Mouse (Mus musculus): ENCODE measurements around the gene Ifi27. TPM values are rescaled to one million over a fixed set of nuclear protein-coding genes. Genes with fewer than 3 reads are reported as not detected.
A peak's percentile ranks its signal among the peaks of the same experiment; 100 is the strongest.
"Not testable (repeated sequence)": the region's sequence is repeated elsewhere in the genome, so short reads cannot be mapped to it uniquely, and the experiment has no call there.

The Ifi27 gene
- 32.3 and 56.2 TPM in 2 replicates for total RNA-seq (2017)

- ATAC-seq (replicated peaks; ENCODE audit: low read depth, poor library complexity, severe bottlenecking), result peak; percentile 99
Measured at GRCm38 (mm10) chr12:103433986-103434731, at the start of gene Ifi27. Gene Ifi27 (plus strand): TSS chr12:103434211.

GRCm38 (mm10) chr12:103388505-103389347 lies 45.3 kb upstream of the Ifi27 start, which contains the start of gene Otub2:
Gene Otub2 (plus strand): TSS chr12:103388682.
- peak; percentile 94 for ATAC-seq (replicated peaks; ENCODE audit: low read depth, poor library complexity, severe bottlenecking)

GRCm38 (mm10) chr12:103389348-103389727 lies 44.7 kb upstream of the Ifi27 start:
- ATAC-seq (replicated peaks; ENCODE audit: low read depth, poor library complexity, severe bottlenecking), result no peak

GRCm38 (mm10) chr12:103389982-103390381 lies 44.0 kb upstream of the Ifi27 start:
- ATAC-seq (replicated peaks; ENCODE audit: low read depth, poor library complexity, severe bottlenecking), result 0 out of 2 replicates have a peak, but pooled peaks have one; percentile 8

- no peak for ATAC-seq (replicated peaks; ENCODE audit: low read depth, poor library complexity, severe bottlenecking)
Measured at GRCm38 (mm10) chr12:103391098-103391497, 42.9 kb upstream of the Ifi27 start.

GRCm38 (mm10) chr12:103393528-103393927 lies 40.5 kb upstream of the Ifi27 start:
- ATAC-seq (replicated peaks; ENCODE audit: low read depth, poor library complexity, severe bottlenecking), result peak; percentile 76

- ATAC-seq (replicated peaks; ENCODE audit: low read depth, poor library complexity, severe bottlenecking), result no peak
Measured at GRCm38 (mm10) chr12:103395486-103396275, 38.3 kb upstream of the Ifi27 start.

- ATAC-seq (replicated peaks; ENCODE audit: low read depth, poor library complexity, severe bottlenecking), result no peak
Measured at GRCm38 (mm10) chr12:103396751-103397150, 37.3 kb upstream of the Ifi27 start.

- ATAC-seq (replicated peaks; ENCODE audit: low read depth, poor library complexity, severe bottlenecking), result no peak
Measured at GRCm38 (mm10) chr12:103404131-103404530, 29.9 kb upstream of the Ifi27 start.

- ATAC-seq (replicated peaks; ENCODE audit: low read depth, poor library complexity, severe bottlenecking), result no peak
Measured at GRCm38 (mm10) chr12:103407720-103408119, 26.3 kb upstream of the Ifi27 start, which contains the start of gene 9330161L09Rik. Gene 9330161L09Rik (minus strand): TSS chr12:103407820.

- no peak for ATAC-seq (replicated peaks; ENCODE audit: low read depth, poor library complexity, severe bottlenecking)
Measured at GRCm38 (mm10) chr12:103408144-103408543, 25.9 kb upstream of the Ifi27 start.

- ATAC-seq (replicated peaks; ENCODE audit: low read depth, poor library complexity, severe bottlenecking), result no peak
Measured at GRCm38 (mm10) chr12:103425016-103425728, 8.8 kb upstream of the Ifi27 start.

- peak; percentile 99 for ATAC-seq (replicated peaks; ENCODE audit: low read depth, poor library complexity, severe bottlenecking)
Measured at GRCm38 (mm10) chr12:103425729-103426470, 8.1 kb upstream of the Ifi27 start, which contains the start of gene Ddx24. Gene Ddx24 (minus strand): TSS chr12:103425830.

- ATAC-seq (replicated peaks; ENCODE audit: low read depth, poor library complexity, severe bottlenecking), result no peak
Measured at GRCm38 (mm10) chr12:103426710-103427109, 7.3 kb upstream of the Ifi27 start.

GRCm38 (mm10) chr12:103433430-103433829 lies 581 bp upstream of the Ifi27 start:
- ATAC-seq (replicated peaks; ENCODE audit: low read depth, poor library complexity, severe bottlenecking), result no peak

- no peak for ATAC-seq (replicated peaks; ENCODE audit: low read depth, poor library complexity, severe bottlenecking)
Measured at GRCm38 (mm10) chr12:103434861-103435260, 850 bp downstream of the Ifi27 start.

- ATAC-seq (replicated peaks; ENCODE audit: low read depth, poor library complexity, severe bottlenecking), result 0 out of 2 replicates have a peak, but pooled peaks have one; percentile 23
Measured at GRCm38 (mm10) chr12:103437601-103438000, 3.6 kb downstream of the Ifi27 start.

GRCm38 (mm10) chr12:103443524-103443923 lies 9.5 kb downstream of the Ifi27 start, which contains the start of gene Ifi27l2a:
Gene Ifi27l2a (minus strand): TSS chr12:103443680.
- ATAC-seq (replicated peaks; ENCODE audit: low read depth, poor library complexity, severe bottlenecking), result peak; percentile 91

- ATAC-seq (replicated peaks; ENCODE audit: low read depth, poor library complexity, severe bottlenecking), result not testable (repeated sequence)
Measured at GRCm38 (mm10) chr12:103444261-103444660, 10.2 kb downstream of the Ifi27 start.
